Mouse (Mus musculus) large intestine, adult 2 months (tissue): Measurements from ENCODE around the gene Ppp1r3e. TPM values are rescaled to one million over a fixed set of nuclear protein-coding genes. Genes with fewer than 3 reads are reported as not detected.

Experiments
- DNase-seq: peaks from one replicate; pipeline ENCODE4 v3.0.0-alpha.2; 2012; ENCODE audit warnings: low read depth, low spot score
- WGBS: fragments of 180-500 bp; shearing (Covaris S2); methylation state at CpG from one replicate; pipeline ENCODE4 v1.1.7; 2018; 5-methylcytosine and 5-hydroxymethylcytosine counted together
- polyA plus RNA-seq: library from polyadenylated mRNA; depleted of rRNA; stranded (reverse); fragments of >200 nt; gene quantifications from 2 replicates; pipeline ENCODE4 v1.2.3, GENCODE M21; 2012

Ppp1r3e gene
- polyA plus RNA-seq, 1 experiment: 11.2 TPM

DNA sequence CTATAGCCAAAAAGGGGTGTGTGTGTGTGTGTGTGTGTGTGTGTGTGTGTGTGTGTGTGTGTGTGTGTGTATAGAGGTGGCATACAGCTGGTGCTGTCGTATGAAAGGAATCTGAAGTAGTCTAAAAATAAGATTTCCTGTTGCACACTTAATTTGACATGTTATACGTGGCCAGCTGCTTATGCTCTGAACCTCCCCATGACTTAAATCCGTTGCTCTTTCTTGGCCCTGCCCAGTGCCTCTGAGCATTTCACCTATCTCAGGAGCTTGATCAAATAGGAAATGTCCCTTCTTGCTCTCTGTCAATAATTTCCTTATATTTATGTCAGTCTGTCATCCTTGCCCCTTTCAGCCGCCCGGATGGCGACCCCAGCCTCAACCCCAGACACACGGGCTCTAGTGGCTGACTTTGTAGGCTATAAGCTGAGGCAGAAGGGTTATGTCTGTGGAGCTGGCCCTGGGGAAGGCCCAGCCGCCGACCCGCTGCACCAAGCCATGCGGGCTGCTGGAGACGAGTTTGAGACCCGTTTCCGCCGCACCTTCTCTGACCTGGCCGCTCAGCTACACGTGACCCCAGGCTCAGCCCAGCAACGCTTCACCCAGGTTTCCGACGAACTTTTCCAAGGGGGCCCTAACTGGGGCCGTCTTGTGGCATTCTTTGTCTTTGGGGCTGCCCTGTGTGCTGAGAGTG is 6.8 kb upstream of the Ppp1r3e start:
- no peak for DNase-seq
- 16% methylated on average over 21 of the region's 21 CpGs for WGBS

DNA sequence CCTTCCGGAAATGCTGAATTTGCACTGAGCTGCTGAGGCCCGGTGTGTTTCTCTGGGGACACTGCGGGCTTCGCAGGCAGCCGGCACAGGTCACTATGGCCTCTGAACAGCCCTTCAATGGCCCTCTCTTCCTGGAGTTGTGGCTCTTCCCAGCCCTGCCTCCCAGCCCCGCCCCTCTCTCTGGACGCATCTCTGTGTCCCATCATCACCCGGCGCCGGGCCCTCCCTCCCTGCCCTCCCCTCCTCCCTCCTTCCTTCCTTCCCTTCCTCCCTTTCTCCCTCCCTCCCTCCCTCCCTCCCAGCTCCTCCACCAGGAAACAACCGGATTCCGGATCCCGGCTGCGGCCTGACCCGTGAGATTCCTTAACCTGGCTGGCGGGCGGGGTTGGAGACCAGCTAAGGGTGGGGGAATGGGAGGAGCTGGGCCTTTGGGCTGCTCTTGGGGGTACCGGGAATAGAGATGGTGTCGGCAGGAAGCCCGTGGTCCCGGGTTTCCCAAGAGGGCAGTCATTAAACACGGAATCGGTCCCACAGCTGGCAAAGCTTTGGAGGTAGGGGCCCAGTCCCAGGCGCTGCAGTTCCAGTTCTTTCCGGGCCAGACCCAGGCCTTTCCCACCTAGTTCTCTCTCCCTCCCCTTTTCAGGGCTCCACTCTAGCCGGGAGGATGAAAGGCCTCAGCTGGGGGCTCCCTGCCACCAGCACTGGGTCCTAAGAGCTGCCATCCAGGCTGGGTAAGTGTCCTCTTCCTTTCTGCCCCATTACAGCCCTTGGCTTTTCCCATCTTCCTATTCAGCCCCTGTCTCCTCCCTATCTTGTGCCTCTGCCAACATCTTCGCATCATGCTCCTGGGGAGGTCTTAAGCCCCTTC is 6.0 kb upstream of the Ppp1r3e start, which contains the start of the genes Bcl2l2 and Gm20521:
TSS of gene Bcl2l2 (plus strand) at position 224 of the 868 bp plus-strand sequence.
TSS of gene Gm20521 (plus strand) at position 288 of the 868 bp plus-strand sequence.
- peak; percentile 67 for DNase-seq
- WGBS: under 1% methylated on average over 27 of the region's 27 CpGs

DNA sequence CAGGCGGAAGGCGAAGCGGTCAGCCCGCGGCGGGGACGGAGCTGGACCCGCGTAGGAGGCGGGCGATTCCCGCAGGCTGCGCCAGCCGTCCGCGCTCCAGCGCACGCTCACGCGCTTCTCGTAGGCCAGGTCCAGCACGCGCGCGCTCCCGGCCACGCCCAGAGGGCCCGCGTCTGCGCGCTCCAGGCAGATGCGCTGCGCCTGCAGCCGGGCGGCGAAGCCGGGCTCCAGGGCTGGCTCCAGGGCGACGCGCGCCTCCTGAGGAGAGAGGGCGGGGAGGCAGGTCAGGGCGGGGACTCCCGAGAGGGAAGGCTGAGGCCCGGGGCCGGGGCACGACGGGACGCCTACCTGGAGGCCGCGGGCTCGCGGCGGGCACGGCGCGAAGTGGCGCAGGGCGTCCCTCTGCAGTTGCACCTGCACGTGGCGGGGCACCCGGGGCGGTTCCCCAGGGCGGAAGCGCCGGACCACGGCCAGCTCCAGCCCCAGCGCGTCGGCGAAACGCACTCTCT is 757 bp downstream of the Ppp1r3e start:
- no peak for DNase-seq
- WGBS: under 1% methylated on average over 71 of the region's 72 CpGs

DNA sequence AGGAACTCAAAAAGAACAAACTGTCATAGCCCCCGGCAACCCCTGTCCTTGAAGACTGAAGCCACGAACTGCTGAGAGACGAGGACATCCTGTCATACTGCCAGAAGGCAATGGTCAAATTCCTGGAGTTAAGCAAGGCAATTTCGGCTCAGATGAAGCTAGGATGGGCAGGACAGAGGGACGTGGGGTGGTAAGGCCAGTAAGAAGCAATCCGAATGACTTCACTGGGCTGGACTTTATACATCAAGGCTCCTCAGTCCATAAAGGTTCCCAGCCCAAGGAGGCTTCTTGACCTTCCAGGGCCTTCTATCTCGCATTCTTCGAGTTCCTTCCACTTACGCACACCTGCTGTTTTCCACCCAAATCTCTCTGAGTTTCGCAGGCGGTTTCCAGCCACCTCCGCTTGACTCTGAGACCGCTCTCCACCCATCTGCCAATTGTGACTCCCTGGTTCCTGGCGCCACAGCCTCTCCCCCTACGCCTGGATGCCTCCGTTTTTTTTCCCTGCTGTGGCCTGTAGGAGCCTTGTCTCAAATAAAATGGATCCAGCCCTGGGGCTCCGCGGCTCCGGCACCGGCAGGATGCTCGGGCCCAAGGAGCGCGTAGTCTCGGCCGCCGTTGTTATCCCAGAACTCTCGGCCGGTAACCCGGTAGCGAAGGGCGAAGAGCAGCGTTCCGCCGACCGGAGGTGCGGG is 1.4 kb downstream of the Ppp1r3e start:
- 5% methylated on average over 36 of the region's 36 CpGs for WGBS

DNA sequence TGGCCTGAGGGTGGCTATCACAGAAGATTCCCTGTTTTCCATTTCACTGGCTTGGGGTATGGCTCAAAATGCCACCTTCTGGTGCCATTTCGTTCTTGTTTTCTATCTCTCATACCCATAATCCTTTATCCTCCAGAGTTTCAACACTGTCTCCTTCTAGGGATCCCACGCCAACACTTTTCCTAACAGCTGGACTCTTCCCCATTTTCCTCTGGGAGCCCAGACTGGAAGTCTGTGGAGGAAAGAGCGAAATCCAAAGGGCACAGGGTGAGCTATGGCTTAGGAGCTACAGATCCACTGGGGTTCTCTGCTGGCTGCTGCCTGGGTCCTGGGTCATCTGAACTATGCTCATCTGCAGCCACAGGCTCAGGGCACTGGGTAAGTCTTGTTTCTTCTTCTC is 3.2 kb downstream of the Ppp1r3e start:
- DNase-seq: no peak
- WGBS: 89% methylated on average over 3 of the region's 3 CpGs

More for the DNA sequence above, 1.4 kb downstream of the Ppp1r3e start:
- DNase-seq: no peak

DNA sequence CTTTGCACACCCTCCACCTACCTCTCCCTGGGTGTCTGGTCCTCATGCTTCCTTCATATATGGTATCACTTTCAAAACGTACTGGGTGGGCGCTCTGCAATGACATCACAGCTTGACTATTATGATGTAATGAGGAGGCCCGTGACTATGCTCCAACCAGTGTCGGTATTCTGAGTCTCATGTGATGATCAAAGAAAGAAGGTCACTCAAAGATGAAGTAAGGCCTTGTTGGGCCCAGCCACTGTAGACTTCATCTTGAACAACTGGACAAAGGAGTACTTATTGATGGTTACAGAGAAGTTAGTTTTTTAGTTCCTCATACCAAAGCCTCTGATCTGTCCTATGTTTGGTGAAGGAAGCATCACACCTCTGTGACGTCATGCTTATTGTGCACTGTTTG is 6.5 kb downstream of the Ppp1r3e start, which contains the start of gene Homez:
TSS of gene Homez (minus strand) at position 101 of the 400 bp plus-strand sequence.
- no peak for DNase-seq
- WGBS: 94% methylated on average over 5 of the region's 5 CpGs

DNA sequence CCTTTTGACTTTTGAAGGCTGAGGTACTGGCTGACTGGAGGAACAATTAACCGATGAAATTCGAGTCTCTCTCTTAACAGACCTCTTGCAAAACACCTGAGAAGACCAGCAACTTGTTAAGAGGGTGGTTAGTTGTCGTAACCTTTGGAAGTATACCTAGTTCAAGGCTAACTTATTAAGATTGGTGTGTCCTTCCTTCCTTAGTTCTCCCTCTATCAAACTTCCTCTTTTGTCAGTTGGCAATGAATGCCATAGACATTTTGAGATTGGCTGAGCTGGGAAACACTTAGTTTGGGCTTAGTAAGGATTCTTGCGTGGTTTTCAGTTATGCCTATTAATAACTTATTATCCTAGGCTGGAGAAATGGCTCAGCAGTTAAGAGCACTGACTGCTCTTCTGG is 9.3 kb downstream of the Ppp1r3e start:
- WGBS: 83% methylated on average over 4 of the region's 4 CpGs
- DNase-seq: no peak

DNA sequence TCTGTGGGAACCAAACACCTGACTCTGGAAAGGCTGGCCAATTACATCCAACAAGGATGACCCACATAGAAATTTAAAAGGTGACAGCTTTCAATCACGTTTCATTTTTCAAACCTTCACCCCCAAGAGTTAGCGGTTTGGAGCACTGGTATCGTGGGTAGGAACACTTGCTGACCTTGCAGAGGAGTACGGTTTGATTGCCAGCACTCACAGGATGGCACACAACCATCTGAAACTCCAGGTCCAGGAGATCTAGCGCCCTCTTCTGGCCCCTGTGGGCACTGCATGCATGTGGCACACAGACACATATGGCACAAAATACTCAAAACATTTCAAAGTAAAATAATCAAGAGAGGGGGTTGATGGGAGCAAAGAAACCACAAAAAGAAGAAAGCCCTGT is 10.4 kb downstream of the Ppp1r3e start:
- 55% methylated on average over 5 of the region's 5 CpGs for WGBS
- DNase-seq: no peak

DNA sequence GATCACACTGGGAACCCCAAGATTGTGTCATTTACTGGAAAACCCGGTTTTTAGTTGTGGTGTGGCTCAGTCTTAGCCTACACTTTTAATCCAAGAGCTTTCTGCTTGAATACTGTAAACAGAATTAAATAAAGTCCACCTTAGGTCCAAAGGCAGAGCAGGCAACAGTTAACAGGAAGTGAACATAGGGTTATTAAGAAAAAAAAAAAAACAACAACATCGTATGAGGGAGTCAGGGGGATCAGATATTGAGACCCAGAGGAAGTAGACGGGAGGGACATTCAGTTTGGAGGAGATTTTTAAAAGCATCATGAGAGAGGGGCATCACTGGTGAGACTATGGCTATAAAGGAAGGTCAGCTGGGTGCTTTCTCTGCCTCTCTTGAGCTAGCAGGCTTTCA is 11.1 kb downstream of the Ppp1r3e start:
- 41% methylated on average over 3 of the region's 3 CpGs for WGBS
- no peak for DNase-seq

DNA sequence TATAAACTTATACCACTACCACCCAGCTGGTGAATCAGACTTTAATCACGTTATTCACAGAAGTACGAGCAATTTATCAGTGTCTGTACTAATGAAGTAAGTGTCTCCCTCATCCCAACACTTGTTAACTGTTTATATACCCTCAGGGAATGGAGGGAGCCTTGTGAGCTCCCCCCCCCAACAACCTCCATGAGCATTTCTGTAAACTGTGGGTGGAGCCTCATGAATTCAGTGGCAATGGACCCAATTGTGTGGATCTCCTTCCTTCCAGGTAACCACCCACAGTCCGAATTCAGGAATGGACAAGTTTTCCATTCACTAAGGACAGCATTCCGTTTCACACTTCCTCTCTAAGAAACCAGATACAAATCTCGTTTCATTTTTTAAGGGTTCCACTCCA is 11.7 kb downstream of the Ppp1r3e start:
- 72% methylated on average over 5 of the region's 5 CpGs for WGBS
- no peak for DNase-seq

DNA sequence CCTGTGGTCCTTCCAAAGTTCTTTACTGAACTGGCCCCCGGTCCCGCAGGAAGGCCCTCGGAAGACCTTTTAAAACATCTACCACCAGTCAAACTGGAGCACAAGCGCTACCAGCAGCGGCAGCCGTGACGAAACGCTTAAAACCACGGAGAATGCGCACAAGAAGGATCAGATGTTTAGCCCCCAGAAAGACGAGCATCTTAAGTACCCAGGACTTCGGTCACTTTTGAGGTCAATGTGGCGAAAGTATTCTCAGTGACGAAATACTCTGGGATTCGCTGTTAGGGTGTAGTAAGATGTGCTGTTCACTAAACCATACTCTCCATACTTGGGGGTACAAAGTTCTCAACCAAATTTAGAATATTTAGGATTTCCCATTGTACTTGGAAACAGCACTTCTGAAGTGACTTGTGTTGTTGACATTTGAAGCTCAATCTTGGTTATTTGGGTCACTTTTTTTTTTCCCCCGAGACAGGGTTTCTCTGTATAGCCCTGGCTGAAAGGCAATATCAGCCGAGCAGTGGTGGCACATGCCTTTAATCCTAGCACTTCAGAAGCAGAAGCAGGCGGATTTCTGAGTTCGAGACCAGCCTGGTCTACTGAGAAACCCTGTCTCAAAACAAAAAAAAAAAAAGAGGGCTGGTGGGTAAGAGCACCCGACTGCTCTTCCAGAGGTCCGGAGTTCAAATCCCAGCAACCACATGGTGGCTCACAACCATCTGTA is 12.9 kb downstream of the Ppp1r3e start:
- WGBS: 10% methylated on average over 21 of the region's 21 CpGs
- DNase-seq: no peak

DNA sequence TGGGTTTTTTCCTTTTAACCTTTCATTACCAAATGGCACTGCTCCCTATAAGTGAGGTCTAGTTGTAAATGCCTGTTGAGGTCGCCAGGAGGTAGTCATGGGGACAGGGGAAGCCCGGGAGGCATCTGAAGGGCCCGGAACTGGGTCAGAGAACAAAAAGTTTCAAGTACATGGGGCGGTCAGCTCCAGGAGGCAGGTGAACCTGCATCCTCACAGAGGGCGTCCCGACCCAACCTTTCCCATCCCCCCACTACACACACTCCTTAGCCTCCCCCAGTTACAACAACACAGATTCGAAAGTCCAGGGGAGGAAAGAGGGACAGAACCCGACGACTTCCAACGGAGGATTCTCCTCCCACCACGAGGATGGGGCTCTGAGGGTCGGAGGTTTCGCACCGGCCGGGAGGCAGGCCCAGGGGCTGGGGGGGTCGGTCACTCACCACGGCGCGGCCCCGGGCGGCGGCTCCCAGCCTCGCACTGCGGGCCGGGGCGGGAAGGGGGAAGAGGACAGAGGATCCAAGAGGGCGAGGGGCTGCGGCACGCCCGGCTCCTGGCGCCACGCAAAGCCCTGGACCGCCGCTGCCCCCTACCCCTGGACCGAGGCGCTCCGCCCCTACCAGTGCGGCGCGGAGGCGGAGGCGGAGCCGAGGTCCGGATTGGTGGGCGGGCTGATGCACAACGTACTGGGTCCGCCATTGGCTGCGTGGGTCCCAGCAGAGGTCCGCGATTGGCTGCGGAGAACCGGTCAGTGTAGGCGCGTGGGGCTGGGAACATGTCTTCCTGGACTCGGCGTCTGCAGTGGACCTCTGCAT is 13.6 kb downstream of the Ppp1r3e start:
- peak; percentile 73 for DNase-seq
- WGBS: 1% methylated on average over 55 of the region's 56 CpGs

DNA sequence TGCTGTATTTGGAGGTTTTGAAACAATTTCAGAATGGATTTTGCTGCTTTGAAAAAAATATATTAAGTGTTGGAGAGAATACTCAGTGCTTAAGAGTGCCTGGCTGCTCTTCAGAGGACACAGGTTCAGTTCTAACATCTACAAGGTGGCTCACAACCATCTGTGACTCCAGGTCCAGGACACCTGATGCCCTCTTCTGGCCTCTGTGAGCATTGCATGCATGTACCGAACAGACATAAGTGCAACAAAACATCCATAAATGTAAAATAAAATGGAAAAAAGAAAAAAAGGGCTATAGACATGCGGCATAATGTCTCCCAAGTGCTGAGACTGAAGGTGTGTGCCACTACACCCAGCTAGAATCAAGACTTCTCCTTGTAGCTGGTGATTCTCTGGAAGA is 16.8 kb downstream of the Ppp1r3e start:
- WGBS: 29% methylated on average over 2 of the region's 2 CpGs
- DNase-seq: no peak

DNA sequence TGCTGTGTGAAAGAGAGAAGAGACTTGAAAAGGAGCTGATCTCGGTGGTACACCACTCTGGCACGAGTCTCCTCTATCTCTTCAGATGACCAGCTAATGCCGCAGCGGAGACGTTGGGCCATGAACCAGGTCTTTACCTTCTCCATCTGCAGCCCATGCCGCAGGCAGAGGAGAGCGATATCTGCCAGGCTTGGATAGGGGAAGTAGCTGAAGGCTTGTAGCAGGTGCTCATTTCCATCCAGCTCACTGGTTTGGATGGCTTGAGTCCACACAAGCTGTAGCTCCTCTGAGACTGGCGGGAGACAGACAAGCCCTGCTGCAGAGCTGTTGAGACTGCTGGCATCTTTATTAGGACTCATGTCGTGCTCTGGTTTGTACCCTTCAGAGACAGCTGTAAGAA is 19.5 kb downstream of the Ppp1r3e start:
- WGBS: 93% methylated on average over 9 of the region's 9 CpGs
- DNase-seq: no peak

DNA sequence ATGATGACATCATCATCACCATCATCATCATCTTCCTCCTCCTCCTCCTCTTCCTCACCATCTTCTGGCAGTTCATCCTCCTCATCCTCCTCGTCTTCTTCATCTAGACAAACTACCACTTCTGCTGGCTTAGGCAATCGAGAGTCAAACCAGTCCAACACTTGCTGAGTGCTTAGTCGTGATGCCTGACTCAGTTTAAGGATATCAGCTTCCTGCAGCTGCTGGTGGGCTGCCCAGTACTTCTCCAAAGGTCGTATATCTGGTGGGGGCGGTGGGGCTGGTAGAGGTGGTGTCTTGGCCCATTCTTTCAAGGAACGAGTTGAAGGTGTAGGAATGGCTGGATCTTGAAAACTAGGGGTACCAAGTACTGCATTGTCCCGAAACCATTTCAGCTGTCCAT is 20.6 kb downstream of the Ppp1r3e start:
- DNase-seq: no peak
- 87% methylated on average over 7 of the region's 7 CpGs for WGBS

DNA sequence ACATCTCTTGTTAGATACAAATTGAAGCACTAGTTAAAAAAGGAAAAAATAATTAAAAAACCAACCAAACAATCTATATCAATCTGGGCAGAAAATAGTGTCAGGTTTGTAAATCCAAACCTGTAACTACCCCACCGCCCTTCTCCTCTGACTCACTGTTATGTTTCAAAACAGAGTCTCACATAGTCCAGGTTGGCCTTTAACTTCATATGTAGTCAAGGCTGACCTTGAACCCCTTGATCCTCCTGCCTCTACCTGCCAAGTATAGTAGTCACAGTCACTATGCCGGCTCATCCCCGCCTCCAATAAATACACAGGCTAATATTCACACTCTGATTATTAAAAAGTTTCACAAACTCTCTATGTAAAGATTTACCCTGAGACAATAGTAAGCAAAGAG is 21.6 kb downstream of the Ppp1r3e start:
- DNase-seq: no peak
- WGBS: 89% methylated on average over 3 of the region's 3 CpGs

DNA sequence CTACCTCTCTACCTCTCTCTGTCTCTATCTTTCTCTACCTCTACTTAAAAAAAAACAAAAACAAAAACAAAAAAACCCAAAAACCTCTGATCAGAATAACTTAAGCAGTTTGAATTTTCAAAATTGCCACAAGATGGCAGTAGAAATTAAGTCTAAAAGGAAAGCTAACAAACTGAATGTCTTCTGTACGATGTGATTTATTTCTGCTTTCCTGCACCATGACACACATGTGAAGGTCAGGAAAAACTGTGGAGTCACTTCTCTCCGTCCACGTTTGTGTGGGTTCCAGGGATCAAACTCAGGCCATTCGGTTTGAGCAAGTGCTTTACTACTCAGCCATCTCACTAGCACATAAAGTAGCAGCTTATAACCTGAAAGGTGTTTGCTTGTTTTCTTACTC is 33.9 kb downstream of the Ppp1r3e start:
- WGBS: 1% methylated on average over 4 of the region's 4 CpGs
- no peak for DNase-seq

DNA sequence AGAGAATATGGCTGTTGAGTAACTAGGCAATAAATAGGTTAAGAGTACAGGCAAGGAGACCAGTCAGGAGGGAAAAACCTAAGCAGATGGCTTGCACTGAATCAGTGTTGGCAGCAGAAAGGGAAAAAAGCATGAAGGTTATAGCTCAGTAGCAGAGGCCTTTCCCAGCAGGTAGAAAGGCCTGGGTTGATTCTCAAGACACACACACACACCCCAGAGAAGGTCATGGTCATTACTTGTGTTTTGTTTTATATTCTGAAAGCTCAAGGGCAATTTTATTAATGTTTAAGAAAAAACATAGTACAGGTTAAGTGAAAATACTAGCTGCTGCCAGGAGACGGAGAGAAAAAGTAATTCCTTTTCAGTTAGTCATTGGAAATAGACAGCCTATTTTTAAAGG is 53.6 kb downstream of the Ppp1r3e start:
- no peak for DNase-seq
- WGBS: 78% methylated on average over 1 of the region's 1 CpGs
